Mouse (Mus musculus) neural tube, embryonic 14.5 days (tissue): ENCODE measurements around the gene Tmem231. TPM values are rescaled to one million over a fixed set of nuclear protein-coding genes. Genes with fewer than 3 reads are reported as not detected.

Experiments
- ATAC-seq: fragments of 200-750 bp; cut with Nextera tagmentation; 2 replicates; pipeline ENCODE4 v1.8.0; 2017; ENCODE audit warnings: low read depth, mild to moderate bottlenecking, moderate TSS enrichment, moderate library complexity
- H3K27ac ChIP-seq: fragments of 300-500 bp; sonication (generic); 2 replicates; pipeline ENCODE4 v1.5.1; 2014; ENCODE audit warnings: low read depth, mild to moderate bottlenecking, control low read depth, low read length, moderate library complexity, mixed read lengths
- H3K27me3 ChIP-seq: fragments of 300-500 bp; sonication (generic); 2 replicates; pipeline ENCODE4 v1.6.1; 2014; ENCODE audit warnings: low read length; ENCODE audit not compliant: control insufficient read depth, insufficient read depth
- H3K36me3 ChIP-seq: fragments of 300-500 bp; sonication (generic); 2 replicates; pipeline ENCODE4 v1.6.1; 2014; ENCODE audit warnings: low read length, mixed read lengths; ENCODE audit not compliant: control insufficient read depth, insufficient read depth
- H3K4me1 ChIP-seq: fragments of 300-500 bp; sonication (generic); 2 replicates; pipeline ENCODE4 v1.6.1; 2014; ENCODE audit warnings: low read length; ENCODE audit not compliant: control insufficient read depth, insufficient read depth
- H3K4me2 ChIP-seq: fragments of 300-500 bp; sonication (generic); 2 replicates; pipeline ENCODE4 v1.6.1; 2014; ENCODE audit warnings: mild to moderate bottlenecking, low read depth, low read length, control low read depth
- H3K4me3 ChIP-seq: fragments of 300-500 bp; sonication (generic); 2 replicates; pipeline ENCODE4 v1.5.1; 2014; ENCODE audit warnings: low read depth, low read length, control low read depth, mixed read lengths
- H3K9ac ChIP-seq: fragments of 300-500 bp; sonication (generic); replicated peaks from 2 replicates; pipeline ENCODE4 v1.6.1; 2014; ENCODE audit warnings: low read depth, mild to moderate bottlenecking, control low read depth, low read length, mixed read lengths
- H3K9me3 ChIP-seq: fragments of 300-500 bp; sonication (generic); 2 replicates; pipeline ENCODE4 v1.6.1; 2016; ENCODE audit warnings: low read length; ENCODE audit not compliant: control insufficient read depth
- WGBS: fragments of 180-500 bp; shearing (Covaris S2); extraction: QIAGEN DNeasy Blood & Tissue Kit; methylation state at CpG from one replicate; pipeline ENCODE4 v1.1.7; 2014; 5-methylcytosine and 5-hydroxymethylcytosine counted together
- polyA plus RNA-seq: library from polyadenylated mRNA; unstranded; fragments of >200 nt; fragmentation: Nextera tagmentation; extraction: Ambion mirVana; gene quantifications from 2 replicates; pipeline ENCODE4 v1.2.1, GENCODE M21; 2014

Gene Tmem231
- polyA plus RNA-seq, 1 experiment from 2014 or later: 14.8 TPM

DNA sequence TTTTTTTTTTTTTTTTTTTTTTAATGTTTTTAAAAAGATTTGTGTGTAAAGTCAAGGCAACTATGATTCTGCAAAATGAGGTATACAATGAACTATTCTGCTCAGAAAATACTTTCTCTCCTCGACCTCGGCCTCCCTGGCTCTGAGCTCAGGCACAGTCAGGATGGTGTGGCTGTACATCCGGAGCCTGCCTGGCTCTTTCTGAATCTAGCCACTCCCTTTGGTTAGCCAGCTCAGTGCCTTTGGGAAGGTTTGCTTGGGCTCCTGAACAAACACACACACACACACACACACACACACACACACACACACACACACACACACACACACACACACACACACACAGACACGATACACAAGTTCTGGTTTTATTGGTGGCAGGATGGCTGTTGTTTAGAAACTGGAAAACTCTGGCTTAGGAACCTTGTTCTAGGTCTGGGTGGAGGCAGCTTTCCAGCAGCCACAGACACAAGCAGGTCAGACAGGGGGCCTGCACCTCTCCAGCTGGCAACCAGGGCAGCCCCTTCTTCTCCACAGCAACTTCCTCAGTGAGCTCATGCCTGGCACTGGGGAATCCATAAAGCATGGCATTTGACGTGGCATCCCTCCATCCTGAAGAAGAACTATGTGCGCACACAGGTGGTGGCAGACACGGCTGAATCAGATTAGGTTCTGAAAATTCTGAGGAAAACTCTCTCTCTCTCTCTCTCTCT, 31.3 kb upstream of the Tmem231 start:
- Histone ChIP-seq H3K9me3 (no peaks in the 10 kb centered on the region), H3K36me3 (no peaks in the 10 kb centered on the region), H3K4me2 (no peak overlapping the region), H3K27me3 (no peaks in the 10 kb centered on the region), H3K4me3 (no peak overlapping the region), H3K9ac (no peak overlapping the region), H3K4me1 (no peaks in the 10 kb centered on the region), H3K27ac (no peak overlapping the region)
- WGBS: 80% methylated on average over 7 of the region's 7 CpGs
- ATAC-seq: no peak

DNA sequence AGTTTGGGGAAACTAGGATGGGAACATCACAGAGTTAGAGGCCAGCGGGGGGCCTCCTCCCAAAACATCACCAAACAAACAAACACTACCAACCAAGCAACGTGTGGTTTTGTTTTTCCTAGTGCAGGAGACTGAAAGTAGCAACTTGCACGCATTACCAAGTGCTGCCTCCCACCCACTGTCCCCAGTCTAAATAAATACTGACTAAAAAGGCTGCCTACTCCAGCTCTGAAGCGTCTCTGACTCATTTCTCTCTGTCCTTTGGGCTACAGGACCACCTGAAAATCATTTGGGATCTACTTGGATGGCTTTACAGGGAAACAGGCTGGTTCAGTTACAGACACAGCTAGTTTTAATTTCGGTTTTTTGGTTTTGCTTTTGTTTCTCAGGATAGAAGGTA, 30.7 kb upstream of the Tmem231 start:
- Histone ChIP-seq H3K4me2 (no peak overlapping the region), H3K4me1 (no peaks in the 10 kb centered on the region), H3K36me3 (no peaks in the 10 kb centered on the region), H3K9me3 (no peaks in the 10 kb centered on the region), H3K9ac (no peak overlapping the region), H3K4me3 (no peak overlapping the region), H3K27me3 (no peaks in the 10 kb centered on the region), H3K27ac (no peak overlapping the region)
- no peak for ATAC-seq
- WGBS: 71% methylated on average over 5 of the region's 5 CpGs

DNA sequence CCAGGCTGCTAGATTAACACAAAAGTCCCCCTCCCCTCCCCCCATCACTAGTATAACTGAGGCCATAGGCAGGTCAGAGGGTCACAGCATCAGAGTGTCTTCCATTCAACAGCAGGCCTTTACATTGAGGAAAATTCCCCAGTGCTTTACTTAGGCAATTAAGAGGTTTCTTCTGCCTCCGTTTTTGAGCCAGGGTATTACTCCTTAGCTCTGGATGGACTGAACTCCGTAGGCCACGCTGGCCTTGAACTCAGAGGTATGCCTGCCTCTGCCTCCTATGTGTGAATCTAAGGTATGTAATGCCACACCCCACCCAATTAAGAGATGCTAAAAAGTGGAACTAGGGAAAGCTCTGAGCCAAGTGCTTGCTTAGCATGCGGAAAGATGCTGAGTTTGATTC, 29.9 kb upstream of the Tmem231 start:
- Histone ChIP-seq H3K27me3 (no peaks in the 10 kb centered on the region), H3K9me3 (no peaks in the 10 kb centered on the region), H3K4me2 (no peak overlapping the region), H3K27ac (no peak overlapping the region), H3K4me1 (no peaks in the 10 kb centered on the region), H3K36me3 (no peaks in the 10 kb centered on the region), H3K9ac (no peak overlapping the region), H3K4me3 (no peak overlapping the region)
- ATAC-seq: no peak
- 83% methylated on average over 4 of the region's 4 CpGs for WGBS

DNA sequence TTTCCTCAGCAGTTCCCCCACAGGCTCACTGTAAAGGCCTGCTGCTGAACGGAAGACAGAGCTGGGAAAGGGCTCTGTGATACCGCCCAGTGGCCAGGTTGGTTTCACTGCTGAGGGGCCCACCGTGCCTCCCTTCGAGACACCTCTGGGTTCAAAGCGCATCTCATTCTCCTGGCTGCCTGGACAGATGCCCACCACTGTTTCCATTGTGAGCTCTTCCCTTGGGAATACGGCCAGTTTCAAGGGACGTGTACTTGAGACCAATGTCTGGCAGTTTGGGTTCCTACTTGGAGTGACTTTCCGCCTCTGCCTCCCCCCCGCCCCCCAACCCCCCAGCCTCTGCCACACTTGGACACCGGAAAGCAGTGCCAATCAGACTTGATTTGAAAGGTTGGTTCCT, 29.4 kb upstream of the Tmem231 start:
- H3K36me3 ChIP-seq: no peaks in the 10 kb centered on the region
- H3K4me2 ChIP-seq: no peak overlapping the region
- ATAC-seq: no peak
- WGBS: 62% methylated on average over 10 of the region's 10 CpGs
- no peaks in the 10 kb centered on the region for H3K27me3 ChIP-seq
- H3K27ac ChIP-seq: no peak overlapping the region
- no peak overlapping the region for H3K9ac ChIP-seq
- no peaks in the 10 kb centered on the region for H3K9me3 ChIP-seq
- H3K4me1 ChIP-seq: no peaks in the 10 kb centered on the region
- no peak overlapping the region for H3K4me3 ChIP-seq

DNA sequence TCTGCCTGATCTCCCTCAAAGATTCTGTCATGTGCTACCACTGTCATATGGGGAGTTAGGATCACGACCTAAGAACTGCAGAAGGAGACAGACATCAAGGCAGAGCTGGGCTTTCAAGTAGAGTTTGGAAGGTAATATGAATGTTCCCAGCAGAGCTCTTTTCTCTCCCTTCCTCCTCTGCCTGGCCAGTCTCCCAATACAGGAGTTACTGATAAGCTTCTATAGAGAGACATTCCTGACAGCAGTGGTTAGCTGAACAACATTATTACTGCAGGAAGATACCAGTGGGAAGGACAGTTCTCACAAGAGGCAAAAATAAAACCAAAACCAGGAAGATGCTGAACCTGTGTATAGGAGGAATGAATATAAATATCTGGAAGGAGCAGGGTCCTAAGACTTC, 28.9 kb upstream of the Tmem231 start:
- H3K36me3 ChIP-seq: no peaks in the 10 kb centered on the region
- no peak overlapping the region for H3K4me2 ChIP-seq
- H3K4me1 ChIP-seq: no peaks in the 10 kb centered on the region
- no peak for ATAC-seq
- H3K4me3 ChIP-seq: no peak overlapping the region
- H3K27me3 ChIP-seq: no peaks in the 10 kb centered on the region
- H3K9me3 ChIP-seq: no peaks in the 10 kb centered on the region
- WGBS: 84% methylated on average over 1 of the region's 1 CpGs
- H3K27ac ChIP-seq: no peak overlapping the region
- no peak overlapping the region for H3K9ac ChIP-seq

DNA sequence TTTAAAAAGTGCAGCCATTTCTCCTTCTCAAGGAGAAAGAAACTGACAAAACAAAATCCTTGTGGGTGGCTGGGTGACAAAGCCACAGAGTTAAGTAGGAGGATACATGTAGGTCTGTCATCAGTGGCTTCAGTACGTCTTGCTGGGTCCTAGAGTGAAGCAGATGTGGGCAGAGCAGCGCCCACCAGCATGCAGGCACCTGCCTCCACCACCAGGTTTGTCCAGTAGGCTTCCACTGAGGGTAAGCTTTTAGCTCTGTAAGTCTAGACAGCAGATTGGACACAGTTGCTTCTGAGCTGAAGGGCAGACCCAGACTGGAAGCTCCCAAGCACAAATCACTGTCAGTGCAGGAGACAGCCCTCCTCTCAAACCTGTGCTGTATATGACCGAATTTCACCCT, 27.6 kb upstream of the Tmem231 start:
- Histone ChIP-seq H3K27ac (no peak overlapping the region), H3K4me1 (no peaks in the 10 kb centered on the region), H3K9ac (no peak overlapping the region), H3K9me3 (no peaks in the 10 kb centered on the region), H3K4me2 (no peak overlapping the region), H3K4me3 (no peak overlapping the region), H3K27me3 (no peaks in the 10 kb centered on the region), H3K36me3 (peaks cover 8% of the 10 kb centered on the region; the same call in 1 of the 2 replicates)
- 72% methylated on average over 3 of the region's 3 CpGs for WGBS
- no peak for ATAC-seq

DNA sequence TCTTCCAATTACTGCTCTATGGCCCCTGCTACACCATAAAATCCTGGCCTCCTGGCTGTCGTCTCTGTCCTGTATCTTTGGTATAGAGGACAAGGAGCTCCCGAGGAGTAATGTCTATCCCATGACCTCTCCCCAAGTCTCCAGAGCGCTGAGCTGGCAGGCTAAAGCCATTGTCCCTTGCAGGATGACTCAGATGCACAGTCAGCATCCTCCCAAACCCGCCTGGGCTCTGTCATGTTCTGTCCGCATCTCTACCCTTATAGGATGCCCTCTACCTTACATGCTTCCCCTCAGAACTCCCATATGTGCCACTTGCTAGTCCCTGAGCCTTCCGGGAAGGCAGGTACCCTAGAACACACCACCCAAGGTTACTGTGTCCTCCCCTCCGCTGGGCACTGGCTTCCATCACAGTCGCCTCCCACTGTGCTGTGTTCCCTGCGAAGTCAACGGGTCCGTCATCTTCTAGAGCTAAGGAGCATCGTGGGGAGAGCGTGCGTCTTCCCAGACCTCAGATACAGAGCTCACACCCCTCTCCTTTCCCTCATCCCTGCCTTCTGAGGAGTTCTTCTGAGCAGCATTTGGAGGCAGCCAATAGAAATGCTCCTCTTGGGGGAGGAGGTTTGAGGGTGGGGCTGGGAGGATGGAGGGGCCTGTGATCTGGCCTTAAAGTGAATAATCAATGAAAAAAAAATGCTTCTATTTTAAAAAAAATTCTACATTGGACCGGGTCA, 27.1 kb upstream of the Tmem231 start:
- Histone ChIP-seq H3K27me3 (no peaks in the 10 kb centered on the region), H3K4me3 (no peak overlapping the region), H3K9me3 (no peaks in the 10 kb centered on the region), H3K4me1 (no peaks in the 10 kb centered on the region), H3K27ac (no peak overlapping the region), H3K36me3 (peaks cover 9% of the 10 kb centered on the region; the same call in 1 of the 2 replicates), H3K4me2 (no peak overlapping the region), H3K9ac (no peak overlapping the region)
- ATAC-seq: no peak
- 69% methylated on average over 15 of the region's 15 CpGs for WGBS

DNA sequence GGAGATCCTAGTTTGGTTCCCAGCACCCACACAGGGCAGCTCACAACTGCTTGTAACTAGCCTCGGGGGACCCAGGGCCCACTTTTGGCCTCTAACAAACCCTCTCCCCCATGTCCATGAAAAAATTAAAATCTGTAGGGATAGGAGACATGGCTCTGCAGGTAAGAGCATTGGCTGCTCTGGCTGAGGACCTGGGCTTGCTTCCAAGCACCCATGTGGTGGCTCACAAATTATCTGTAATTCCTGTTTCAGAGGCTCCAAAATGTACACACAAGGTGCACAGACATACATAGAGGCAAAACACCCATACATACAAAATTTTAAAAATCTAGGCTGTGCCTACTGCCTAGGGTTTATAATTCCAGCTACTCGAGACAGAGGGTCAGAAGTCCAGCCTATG, 23.6 kb upstream of the Tmem231 start:
- Histone ChIP-seq H3K27me3 (no peaks in the 10 kb centered on the region), H3K4me2 (no peak overlapping the region), H3K9ac (no peak overlapping the region), H3K36me3 (peaks cover 28% of the 10 kb centered on the region), H3K9me3 (no peaks in the 10 kb centered on the region), H3K4me1 (no peaks in the 10 kb centered on the region), H3K27ac (no peak overlapping the region), H3K4me3 (no peak overlapping the region)
- 95% methylated on average over 2 of the region's 2 CpGs for WGBS
- no peak for ATAC-seq

DNA sequence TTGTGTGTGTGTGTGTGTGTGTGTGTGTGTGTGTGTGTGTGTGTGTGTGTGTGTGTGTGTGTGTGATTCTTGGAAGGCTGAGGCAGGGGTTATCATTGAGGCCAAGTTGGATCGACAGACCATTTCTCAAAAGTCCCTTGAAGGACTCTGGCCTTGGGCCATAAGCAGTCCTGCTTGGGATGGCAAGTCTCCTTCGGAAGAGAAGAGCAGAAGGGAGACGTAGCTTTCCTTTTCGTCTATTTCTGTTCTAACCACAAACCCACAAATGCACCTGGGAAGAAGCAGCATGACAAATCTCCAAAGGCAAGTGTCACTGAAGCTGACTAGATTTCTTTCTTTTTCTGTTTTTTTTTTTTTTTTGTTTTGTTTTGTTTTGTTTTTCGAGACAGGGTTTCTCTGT, 22.2 kb upstream of the Tmem231 start:
- no peak for ATAC-seq
- H3K27ac ChIP-seq: no peak overlapping the region
- H3K9me3 ChIP-seq: no peaks in the 10 kb centered on the region
- no peak overlapping the region for H3K4me2 ChIP-seq
- WGBS: 93% methylated on average over 5 of the region's 5 CpGs
- H3K27me3 ChIP-seq: no peaks in the 10 kb centered on the region
- H3K4me1 ChIP-seq: no peaks in the 10 kb centered on the region
- no peak overlapping the region for H3K4me3 ChIP-seq
- H3K9ac ChIP-seq: no peak overlapping the region
- H3K36me3 ChIP-seq: peaks cover 35% of the 10 kb centered on the region
